Mouse (Mus musculus): Measurements from ENCODE around the gene Gdf9. TPM values are rescaled to one million over a fixed set of nuclear protein-coding genes. Genes with fewer than 3 reads are reported as not detected.

Gene Gdf9
- total and polyA plus RNA-seq, 3 experiments = 0.42 to 0.43 TPM; not detected in 1

DNA sequence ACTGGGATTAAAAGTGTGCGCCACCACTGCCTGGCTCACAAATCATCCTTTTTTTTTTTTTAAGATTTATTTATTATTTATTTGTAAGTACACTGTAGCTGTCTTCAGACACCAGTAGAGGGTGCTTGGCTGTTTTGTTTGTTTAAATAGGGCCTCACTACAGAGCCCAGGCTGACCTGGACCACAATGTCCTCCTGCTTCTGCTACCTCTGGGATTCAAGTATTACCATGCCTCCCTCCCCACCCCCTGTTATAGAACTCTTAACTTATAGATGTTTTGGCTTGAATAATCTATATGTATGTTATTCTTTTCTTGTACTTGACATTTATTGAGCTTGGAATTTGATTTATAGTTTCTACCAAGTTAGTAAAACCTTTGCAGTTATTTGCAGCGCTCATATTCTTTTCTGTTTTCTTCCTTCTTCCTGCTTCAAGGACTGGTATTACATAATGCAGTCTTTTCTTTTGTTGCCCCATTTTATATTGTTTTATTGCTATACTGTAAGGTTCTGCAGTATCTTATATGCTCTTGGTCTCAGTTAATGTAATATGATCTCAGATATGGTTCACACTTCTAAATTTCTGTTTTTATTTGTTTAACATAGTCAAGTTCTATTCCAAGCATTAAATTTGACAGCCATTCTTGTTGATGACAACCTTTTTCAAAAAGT, 46.9 kb upstream of the Gdf9 start:
- TF ChIP-seq MEF2A (IDR thresholded peaks at IDR 0.05; ENCODE audit: extremely low read depth, insufficient replicate concordance, low read depth, low read length, poor library complexity, severe bottlenecking) = no peak
- TF ChIP-seq ZKSCAN1 (IDR thresholded peaks at IDR 0.05; ENCODE audit: low read depth, low read length) = no peak
- TF ChIP-seq USF2 (IDR thresholded peaks at IDR 0.05; ENCODE audit: borderline replicate concordance in 1 of 2, insufficient read depth in 1 of 2, low read depth in 1 of 2, low read length in 2 of 2) = no peak
- no peak for TF ChIP-seq SMC3 (IDR thresholded peaks at IDR 0.05; ENCODE audit: low read depth, low read length)
- TF ChIP-seq MAZ (IDR thresholded peaks at IDR 0.05; ENCODE audit: low read depth, low read length) = no peak
- no peak for TF ChIP-seq CHD2 (IDR thresholded peaks at IDR 0.05; ENCODE audit: low read length)
- no peak for TF ChIP-seq ZMIZ1 (IDR thresholded peaks at IDR 0.05; ENCODE audit: low read depth, low read length)
- no peak for TF ChIP-seq ZC3H11A (IDR thresholded peaks at IDR 0.05; ENCODE audit: low read depth, low read length)
- no peak for TF ChIP-seq HCFC1 (IDR thresholded peaks at IDR 0.05; ENCODE audit: low read depth, low read length)
- TF ChIP-seq CHD1 (IDR thresholded peaks at IDR 0.05; ENCODE audit: low read depth, low read length) = no peak
- TF ChIP-seq RCOR1 (IDR thresholded peaks at IDR 0.05; ENCODE audit: low read depth, low read length) = no peak
- TF ChIP-seq TBP (IDR thresholded peaks at IDR 0.05; ENCODE audit: low read depth, low read length) = no peak
- no peak for TF ChIP-seq TAL1 (IDR thresholded peaks at IDR 0.05; ENCODE audit: low read length)
- TF ChIP-seq MXI1 (IDR thresholded peaks at IDR 0.05; ENCODE audit: low read depth, low read length) = no peak
- no peak for TF ChIP-seq GABPA (IDR thresholded peaks at IDR 0.05; ENCODE audit: low read depth, low read length)
- TF ChIP-seq SIN3A (IDR thresholded peaks at IDR 0.05; ENCODE audit: low read length) = no peak
- no peak for TF ChIP-seq POLR2A (IDR thresholded peaks at IDR 0.05; ENCODE audit: control insufficient read depth in 1 of 2, insufficient read depth in 1 of 2, low read depth in 1 of 2, low read length in 2 of 2, poor library complexity in 1 of 2)
- no peak for TF ChIP-seq RAD21 (IDR thresholded peaks at IDR 0.05; ENCODE audit: low read depth, low read length)
- TF ChIP-seq KAT2A (conservative IDR thresholded peaks at IDR 0.05; ENCODE audit: low read depth, low read length) = no peak
- TF ChIP-seq BHLHE40 (IDR thresholded peaks at IDR 0.05; ENCODE audit: borderline replicate concordance, low read depth, low read length) = no peak
- Histone ChIP-seq H3K36me3 (ENCODE audit: control insufficient read depth in 1 of 2, insufficient read depth in 2 of 2, low read length in 2 of 2) (peaks cover 4 to 32% of the 10 kb centered on the region in 2 experiments), H3K27me3 (ENCODE audit: control insufficient read depth in 1 of 2, insufficient read depth in 2 of 2, low read length in 2 of 2) (no peaks in the 10 kb centered on the region), H3K79me2 (ENCODE audit: control insufficient read depth, insufficient read depth, low read length, poor library complexity) (no peaks in the 10 kb centered on the region), H3K27ac (ENCODE audit: control insufficient read depth, low read depth, low read length) (no peak overlapping the region), H3K4me1 (ENCODE audit: control insufficient read depth in 1 of 2, insufficient read depth in 2 of 2, low read length in 2 of 2) (peaks cover 0 to 2% of the 10 kb centered on the region in 2 experiments; a peak in 3 of 4 replicates), H3K4me3 (ENCODE audit: control insufficient read depth in 1 of 2, insufficient read depth in 1 of 2, low read depth in 2 of 2, low read length in 2 of 2) (no peak overlapping the region), H3K9ac (ENCODE audit: control insufficient read depth, low read depth, low read length, poor library complexity, severe bottlenecking) (no peak overlapping the region), H3K9me3 (replicated peaks; ENCODE audit: insufficient read depth, low read length) (no peaks in the 10 kb centered on the region)
- no peak for DNase-seq (ENCODE audit: low read depth, low spot score)

GRCm38 (mm10) chr11:53393856-53394255, 37.0 kb upstream of the Gdf9 start:
- Histone ChIP-seq H3K4me1 (ENCODE audit: control insufficient read depth in 1 of 2, insufficient read depth in 2 of 2, low read length in 2 of 2) (peaks cover 0 to 3% of the 10 kb centered on the region in 2 experiments; a peak in 3 of 4 replicates), H3K27ac (ENCODE audit: control insufficient read depth, low read depth, low read length) (no peak overlapping the region), H3K9me3 (replicated peaks; ENCODE audit: insufficient read depth, low read length) (no peaks in the 10 kb centered on the region), H3K4me3 (ENCODE audit: control insufficient read depth in 1 of 2, insufficient read depth in 1 of 2, low read depth in 2 of 2, low read length in 2 of 2) (no peak overlapping the region), H3K36me3 (ENCODE audit: control insufficient read depth in 1 of 2, insufficient read depth in 2 of 2, low read length in 2 of 2) (peaks cover 16 to 53% of the 10 kb centered on the region in 2 experiments), H3K79me2 (ENCODE audit: control insufficient read depth, insufficient read depth, low read length, poor library complexity) (no peaks in the 10 kb centered on the region), H3K9ac (ENCODE audit: control insufficient read depth, low read depth, low read length, poor library complexity, severe bottlenecking) (no peak overlapping the region), H3K27me3 (ENCODE audit: control insufficient read depth in 1 of 2, insufficient read depth in 2 of 2, low read length in 2 of 2) (no peaks in the 10 kb centered on the region)
- DNase-seq (ENCODE audit: low read depth, low spot score) = no peak
- no peak for TF ChIP-seq MXI1 (IDR thresholded peaks at IDR 0.05; ENCODE audit: low read depth, low read length)
- TF ChIP-seq MEF2A (IDR thresholded peaks at IDR 0.05; ENCODE audit: extremely low read depth, insufficient replicate concordance, low read depth, low read length, poor library complexity, severe bottlenecking) = no peak
- no peak for TF ChIP-seq MAX (IDR thresholded peaks at IDR 0.05; ENCODE audit: low read length)
- TF ChIP-seq USF2 (IDR thresholded peaks at IDR 0.05; ENCODE audit: borderline replicate concordance in 1 of 2, insufficient read depth in 1 of 2, low read depth in 1 of 2, low read length in 2 of 2) = no peak
- TF ChIP-seq ZNF384 (IDR thresholded peaks at IDR 0.05; ENCODE audit: low read depth, low read length) = no peak
- no peak for TF ChIP-seq MAZ (IDR thresholded peaks at IDR 0.05; ENCODE audit: low read depth, low read length)
- no peak for TF ChIP-seq MAFK (IDR thresholded peaks at IDR 0.05; ENCODE audit: borderline replicate concordance, low read depth, low read length)
- TF ChIP-seq BHLHE40 (IDR thresholded peaks at IDR 0.05; ENCODE audit: borderline replicate concordance, low read depth, low read length) = no peak
- TF ChIP-seq MYB (IDR thresholded peaks at IDR 0.05; ENCODE audit: low read depth, low read length) = no peak
- no peak for TF ChIP-seq ZKSCAN1 (IDR thresholded peaks at IDR 0.05; ENCODE audit: low read depth, low read length)
- no peak for TF ChIP-seq ELF1 (IDR thresholded peaks at IDR 0.05; ENCODE audit: low read depth, low read length)
- TF ChIP-seq CHD2 (IDR thresholded peaks at IDR 0.05; ENCODE audit: low read length) = no peak
- TF ChIP-seq CHD1 (IDR thresholded peaks at IDR 0.05; ENCODE audit: low read depth, low read length) = no peak

Measured in MEL (cell line).